Mouse (Mus musculus) intestine, embryonic 16.5 days (tissue): ENCODE data around the gene Adgrf5. TPM values are rescaled to one million over a fixed set of nuclear protein-coding genes. Genes with fewer than 3 reads are reported as not detected.

Source experiments
- ATAC-seq: fragments of 200-750 bp; cut with Nextera tagmentation; 2 replicates; pipeline ENCODE4 v1.8.0; 2017; ENCODE audit warnings: moderate TSS enrichment, moderate library complexity
- H3K27ac ChIP-seq: fragments of 300-500 bp; sonication (generic); 2 replicates; pipeline ENCODE4 v1.5.1; 2014; ENCODE audit warnings: mild to moderate bottlenecking, low read length
- H3K27me3 ChIP-seq: fragments of 300-500 bp; sonication (generic); replicated peaks from 2 replicates; pipeline ENCODE4 v1.6.1; 2014; ENCODE audit warnings: low read length, control low read depth, mixed read lengths; ENCODE audit not compliant: control insufficient read depth, insufficient read depth
- H3K36me3 ChIP-seq: fragments of 300-500 bp; sonication (generic); 2 replicates; pipeline ENCODE4 v1.6.1; 2014; ENCODE audit warnings: low read length, control low read depth; ENCODE audit not compliant: control insufficient read depth, insufficient read depth
- H3K4me1 ChIP-seq: fragments of 300-500 bp; sonication (generic); 2 replicates; pipeline ENCODE4 v1.6.1; 2014; ENCODE audit warnings: low read length, control low read depth, mixed read lengths; ENCODE audit not compliant: control insufficient read depth, insufficient read depth
- H3K4me2 ChIP-seq: fragments of 300-500 bp; sonication (generic); 2 replicates; pipeline ENCODE4 v1.6.1; 2014; ENCODE audit warnings: low read depth, low read length, control low read depth
- H3K4me3 ChIP-seq: fragments of 300-500 bp; sonication (generic); 2 replicates; pipeline ENCODE4 v1.5.1; 2014; ENCODE audit warnings: mild to moderate bottlenecking, low read length
- H3K9ac ChIP-seq: fragments of 300-500 bp; sonication (generic); 2 replicates; pipeline ENCODE4 v1.6.1; 2014; ENCODE audit warnings: low read depth, low read length
- H3K9me3 ChIP-seq: fragments of 300-500 bp; sonication (generic); 2 replicates; pipeline ENCODE4 v1.6.1; 2016; ENCODE audit warnings: low read length, control low read depth; ENCODE audit not compliant: control insufficient read depth
- WGBS: fragments of 180-500 bp; shearing (Covaris S2); extraction: QIAGEN DNeasy Blood & Tissue Kit; methylation state at CpG from one replicate; pipeline ENCODE4 v1.1.7; 2014; 5-methylcytosine and 5-hydroxymethylcytosine counted together
- polyA plus RNA-seq: library from polyadenylated mRNA; unstranded; fragments of >200 nt; fragmentation: Nextera tagmentation; extraction: Ambion mirVana; gene quantifications from 2 replicates; pipeline ENCODE4 v1.2.1, GENCODE M21; 2015

The Adgrf5 gene
- polyA plus RNA-seq, 1 experiment from 2014 or later, result 10.6 TPM

GRCm38 (mm10) chr17:43420381-43420780, 60.1 kb downstream of the Adgrf5 start:
- H3K27me3 ChIP-seq, result no peaks in the 10 kb centered on the region
- no peak for ATAC-seq

DNA sequence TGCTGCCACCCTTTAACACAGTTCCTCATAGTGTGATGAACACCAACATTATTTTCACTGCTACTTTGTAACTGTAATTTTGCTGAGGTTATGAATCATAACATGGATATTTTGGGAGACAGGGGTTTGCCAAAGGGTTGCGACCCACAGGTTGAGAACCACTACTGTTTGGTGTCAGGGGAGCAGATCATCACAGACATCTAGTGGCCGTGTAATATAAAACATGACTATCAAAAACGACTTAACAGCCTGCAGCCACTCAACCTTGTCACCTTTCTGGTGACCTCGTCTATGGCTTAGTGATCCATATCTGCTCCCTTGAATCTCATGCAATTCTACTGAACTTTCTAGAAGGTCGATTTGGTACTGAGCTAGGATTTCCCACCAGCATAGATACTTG, 63.7 kb downstream of the Adgrf5 start:
- H3K27me3 ChIP-seq, result no peaks in the 10 kb centered on the region

More at GRCm38 (mm10) chr17:43420381-43420780, 60.1 kb downstream of the Adgrf5 start:
- Histone ChIP-seq H3K9ac (no peak overlapping the region), H3K27ac (no peak overlapping the region), H3K4me2 (no peak overlapping the region), H3K9me3 (no peaks in the 10 kb centered on the region), H3K36me3 (no peaks in the 10 kb centered on the region), H3K4me1 (no peaks in the 10 kb centered on the region), H3K4me3 (no peak overlapping the region)
- WGBS, result 79% methylated on average over 3 of the region's 3 CpGs

GRCm38 (mm10) chr17:43431692-43432091, 71.4 kb downstream of the Adgrf5 start:
- H3K4me1 ChIP-seq, result no peaks in the 10 kb centered on the region
- ATAC-seq, result no peak
- no peak overlapping the region for H3K4me2 ChIP-seq
- H3K27ac ChIP-seq, result no peak overlapping the region
- H3K36me3 ChIP-seq, result no peaks in the 10 kb centered on the region
- no peaks in the 10 kb centered on the region for H3K27me3 ChIP-seq
- WGBS, result 53% methylated on average over 5 of the region's 5 CpGs
- H3K4me3 ChIP-seq, result no peak overlapping the region
- H3K9ac ChIP-seq, result no peak overlapping the region
- no peaks in the 10 kb centered on the region for H3K9me3 ChIP-seq

More for the DNA sequence above, 63.7 kb downstream of the Adgrf5 start:
- WGBS, result 62% methylated on average over 5 of the region's 5 CpGs
- Histone ChIP-seq H3K36me3 (no peaks in the 10 kb centered on the region), H3K4me2 (no peak overlapping the region), H3K9me3 (no peaks in the 10 kb centered on the region), H3K4me3 (no peak overlapping the region), H3K4me1 (no peaks in the 10 kb centered on the region), H3K27ac (no peak overlapping the region), H3K9ac (no peak overlapping the region)
- no peak for ATAC-seq

- no peak overlapping the region for H3K4me2 ChIP-seq
- WGBS, result 75% methylated on average over 8 of the region's 8 CpGs
- H3K9ac ChIP-seq, result no peak overlapping the region
- H3K9me3 ChIP-seq, result no peaks in the 10 kb centered on the region
- no peak for ATAC-seq
- no peaks in the 10 kb centered on the region for H3K27me3 ChIP-seq
- H3K4me1 ChIP-seq, result no peaks in the 10 kb centered on the region
- H3K4me3 ChIP-seq, result no peak overlapping the region
- no peak overlapping the region for H3K27ac ChIP-seq
- H3K36me3 ChIP-seq, result no peaks in the 10 kb centered on the region
Measured at GRCm38 (mm10) chr17:43434485-43434884, 74.2 kb downstream of the Adgrf5 start.

DNA sequence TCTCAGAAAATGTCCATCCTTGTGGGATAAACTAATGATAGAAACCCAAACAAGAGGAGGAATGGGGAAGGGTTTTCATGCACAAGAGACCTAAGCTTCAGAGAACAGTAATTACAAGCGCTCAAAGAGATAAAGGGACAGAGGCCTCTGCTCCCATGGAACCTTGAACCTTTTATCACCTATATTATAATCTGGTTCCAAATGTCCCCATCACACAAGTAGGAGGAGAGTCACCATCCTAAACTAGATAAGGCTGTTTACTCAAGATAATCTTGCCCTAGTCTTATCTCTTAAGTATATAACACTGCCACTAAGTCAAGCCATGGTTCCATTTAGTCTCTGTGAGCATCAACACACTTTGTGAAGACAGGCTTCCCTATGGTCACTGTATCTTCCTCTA, 91.0 kb downstream of the Adgrf5 start:
- H3K9ac ChIP-seq, result no peak overlapping the region
- H3K27me3 ChIP-seq, result no peaks in the 10 kb centered on the region
- H3K36me3 ChIP-seq, result no peaks in the 10 kb centered on the region
- H3K9me3 ChIP-seq, result no peaks in the 10 kb centered on the region
- no peak overlapping the region for H3K4me3 ChIP-seq
- no peak overlapping the region for H3K27ac ChIP-seq
- H3K4me1 ChIP-seq, result no peaks in the 10 kb centered on the region
- no peak overlapping the region for H3K4me2 ChIP-seq
- peak; percentile 93 for ATAC-seq
- 47% methylated on average over 1 of the region's 1 CpGs for WGBS

GRCm38 (mm10) chr17:43458598-43458997, 98.3 kb downstream of the Adgrf5 start:
- no peak overlapping the region for H3K9ac ChIP-seq
- H3K4me2 ChIP-seq, result no peak overlapping the region
- peak; percentile 54; the same call in 1 of the 2 replicates for ATAC-seq
- WGBS, result 14% methylated on average over 9 of the region's 9 CpGs
- H3K9me3 ChIP-seq, result no peaks in the 10 kb centered on the region
- H3K36me3 ChIP-seq, result no peaks in the 10 kb centered on the region
- no peak overlapping the region for H3K4me3 ChIP-seq
- H3K27ac ChIP-seq, result no peak overlapping the region
- H3K27me3 ChIP-seq, result no peaks in the 10 kb centered on the region
- H3K4me1 ChIP-seq, result peaks cover 4% of the 10 kb centered on the region; the same call in 1 of the 2 replicates

- WGBS, result 75% methylated on average over 12 of the region's 12 CpGs
- H3K4me1 ChIP-seq, result peaks cover 4% of the 10 kb centered on the region; the same call in 1 of the 2 replicates
- H3K9me3 ChIP-seq, result no peaks in the 10 kb centered on the region
- no peaks in the 10 kb centered on the region for H3K27me3 ChIP-seq
- H3K4me3 ChIP-seq, result no peak overlapping the region
- no peak overlapping the region for H3K4me2 ChIP-seq
- ATAC-seq, result peak; percentile 4; the same call in 1 of the 2 replicates
- no peaks in the 10 kb centered on the region for H3K36me3 ChIP-seq
- no peak overlapping the region for H3K27ac ChIP-seq
- H3K9ac ChIP-seq, result no peak overlapping the region
Measured at GRCm38 (mm10) chr17:43459737-43460230, 99.5 kb downstream of the Adgrf5 start.

GRCm38 (mm10) chr17:43460245-43461181, 100.3 kb downstream of the Adgrf5 start:
- Histone ChIP-seq H3K9ac (no peak overlapping the region), H3K27me3 (no peaks in the 10 kb centered on the region), H3K4me2 (peak overlapping the region; percentile 19; the same call in 1 of the 2 replicates), H3K27ac (no peak overlapping the region), H3K36me3 (no peaks in the 10 kb centered on the region), H3K4me3 (no peak overlapping the region), H3K4me1 (peaks cover 4% of the 10 kb centered on the region; the same call in 1 of the 2 replicates), H3K9me3 (no peaks in the 10 kb centered on the region)
- WGBS, result 29% methylated on average over 19 of the region's 19 CpGs
- peak; percentile 85 for ATAC-seq

GRCm38 (mm10) chr17:43470039-43470438, 109.8 kb downstream of the Adgrf5 start:
- H3K4me1 ChIP-seq, result no peaks in the 10 kb centered on the region
- no peak overlapping the region for H3K27ac ChIP-seq
- H3K36me3 ChIP-seq, result no peaks in the 10 kb centered on the region
- H3K27me3 ChIP-seq, result no peaks in the 10 kb centered on the region
- no peaks in the 10 kb centered on the region for H3K9me3 ChIP-seq
- H3K4me2 ChIP-seq, result no peak overlapping the region
- no peak overlapping the region for H3K9ac ChIP-seq
- no peak for ATAC-seq
- H3K4me3 ChIP-seq, result no peak overlapping the region
- 46% methylated on average over 3 of the region's 3 CpGs for WGBS
